Mouse (Mus musculus) CH12.LX (cell line): Measurements from ENCODE around the gene Rps3a1. TPM values are rescaled to one million over a fixed set of nuclear protein-coding genes. Genes with fewer than 3 reads are reported as not detected.
A peak's percentile ranks its signal among the peaks of the same experiment; 100 is the strongest.

Experiments used
- DNase-seq: peaks from one replicate; pipeline ENCODE4 v3.0.0-alpha.2; 2013; ENCODE audit errors: extremely low read depth
- H3K27ac ChIP-seq: 2 replicates; pipeline ENCODE4 v1.5.1; 2012; ENCODE audit warnings: low read depth, mild to moderate bottlenecking, control low read depth, moderate library complexity; ENCODE audit not compliant: insufficient read depth
- H3K27me3 ChIP-seq: replicated peaks from 2 replicates; pipeline ENCODE3; 2012; ENCODE audit warnings: inconsistent platforms
- H3K36me3 ChIP-seq, 2 experiments: replicated peaks in 1 of 2; 2 replicates each; pipeline versions ENCODE3 to v1.6.1; 2012; ENCODE audit warnings: inconsistent platforms in 1 of 2, low read length in 1 of 2, mild to moderate bottlenecking in 1 of 2, mixed read lengths in 1 of 2, moderate library complexity in 1 of 2; ENCODE audit not compliant: control insufficient read depth in 1 of 2, insufficient read depth in 1 of 2
- H3K4me1 ChIP-seq, 2 experiments: 2 replicates each; pipeline ENCODE4 v1.6.1; 2012; ENCODE audit warnings: inconsistent platforms in 1 of 2, moderate library complexity in 1 of 2; ENCODE audit not compliant: insufficient read depth in 2 of 2, control insufficient read depth in 1 of 2
- H3K4me2 ChIP-seq: 2 replicates; pipeline ENCODE4 v1.6.1; 2012; ENCODE audit warnings: low read depth, mild to moderate bottlenecking, control low read depth; ENCODE audit not compliant: poor library complexity, insufficient read depth, severe bottlenecking
- H3K4me3 ChIP-seq, 3 experiments: fragments of 150-350 bp in 1 of 3; sonication (generic) in 1 of 3; replicated peaks in 1 of 3; 2 replicates each; pipeline versions ENCODE3 to v1.5.1; 2011 to 2012; ENCODE audit warnings: low read depth in 2 of 3, low read length in 2 of 3, mild to moderate bottlenecking in 2 of 3, moderate library complexity in 2 of 3, control low read depth in 1 of 3, improper control_type of control experiment in 1 of 3, inconsistent platforms in 1 of 3, mixed read lengths in 1 of 3; ENCODE audit not compliant: poor library complexity in 1 of 3
- H3K79me2 ChIP-seq: replicated peaks from 2 replicates; pipeline ENCODE4 v1.6.1; 2012; ENCODE audit warnings: mild to moderate bottlenecking, moderate library complexity; ENCODE audit not compliant: control insufficient read depth, poor library complexity, insufficient read depth, severe bottlenecking; ENCODE audit errors: extremely low read depth
- H3K9ac ChIP-seq: 2 replicates; pipeline ENCODE4 v1.6.1; 2012; ENCODE audit warnings: low read depth, mild to moderate bottlenecking, control low read depth, moderate library complexity; ENCODE audit not compliant: insufficient read depth
- H3K9me3 ChIP-seq: replicated peaks from 2 replicates; pipeline ENCODE3; 2012; ENCODE audit warnings: low read length, inconsistent platforms, mixed read lengths
- BHLHE40 ChIP-seq: IDR thresholded peaks from 2 replicates; pipeline ENCODE4 v1.6.1; 2011; ENCODE audit warnings: mild to moderate bottlenecking, low read depth, low read length, improper control_type of control experiment
- CHD1 ChIP-seq: IDR thresholded peaks from 2 replicates; pipeline ENCODE4 v1.6.1; 2012; ENCODE audit warnings: low read depth, low read length, improper control_type of control experiment, inconsistent platforms
- CHD2 ChIP-seq: IDR thresholded peaks from 2 replicates; pipeline ENCODE4 v1.6.1; 2011; ENCODE audit warnings: low read length, improper control_type of control experiment
- CTCF ChIP-seq, 2 experiments: IDR thresholded peaks in 1 of 2; conservative IDR thresholded peaks in 1 of 2; 2 replicates each; pipeline ENCODE4 v1.5.1; 2011 to 2012; ENCODE audit warnings: low read depth in 2 of 2, low read length in 2 of 2, improper control_type of control experiment in 1 of 2, inconsistent platforms in 1 of 2, mild to moderate bottlenecking in 1 of 2, moderate library complexity in 1 of 2
- GABPA ChIP-seq: IDR thresholded peaks from 2 replicates; pipeline ENCODE4 v1.6.1; 2012; ENCODE audit warnings: low read depth, low read length, improper control_type of control experiment, inconsistent platforms; ENCODE audit not compliant: insufficient replicate concordance
- HCFC1 ChIP-seq: IDR thresholded peaks from 2 replicates; pipeline ENCODE4 v1.6.1; 2012; ENCODE audit warnings: low read depth, mild to moderate bottlenecking, inconsistent platforms, low read length, improper control_type of control experiment
- JUN ChIP-seq: IDR thresholded peaks from 2 replicates; pipeline ENCODE4 v1.6.1; 2011; ENCODE audit warnings: low read depth, mild to moderate bottlenecking, low read length, improper control_type of control experiment, moderate library complexity; ENCODE audit not compliant: insufficient read depth
- JUND ChIP-seq: conservative IDR thresholded peaks from 2 replicates; pipeline ENCODE4 v1.6.1; 2011; ENCODE audit warnings: low read depth, low read length, improper control_type of control experiment
- MAFK ChIP-seq: IDR thresholded peaks from 2 replicates; pipeline ENCODE4 v1.6.1; 2011; ENCODE audit warnings: low read length, improper control_type of control experiment; ENCODE audit not compliant: insufficient replicate concordance
- MAZ ChIP-seq: IDR thresholded peaks from 2 replicates; pipeline ENCODE4 v1.6.1; 2012; ENCODE audit warnings: low read depth, mild to moderate bottlenecking, inconsistent platforms, low read length, improper control_type of control experiment, moderate library complexity
- NRF1 ChIP-seq: IDR thresholded peaks from 2 replicates; pipeline ENCODE4 v1.6.1; 2014; ENCODE audit warnings: low read depth, mild to moderate bottlenecking, inconsistent platforms, low read length, improper control_type of control experiment, moderate library complexity
- POLR2A ChIP-seq: IDR thresholded peaks from 2 replicates; pipeline ENCODE4 v1.6.1; 2011; ENCODE audit warnings: low read depth, mild to moderate bottlenecking, improper control_type of control experiment, low read length
- RAD21 ChIP-seq: IDR thresholded peaks from 2 replicates; pipeline ENCODE4 v1.6.1; 2011; ENCODE audit warnings: low read depth, mild to moderate bottlenecking, low read length, improper control_type of control experiment, moderate library complexity
- SIN3A ChIP-seq: IDR thresholded peaks from 2 replicates; pipeline ENCODE4 v1.6.1; 2012; ENCODE audit warnings: low read length, improper control_type of control experiment, inconsistent platforms
- SMC3 ChIP-seq: IDR thresholded peaks from 2 replicates; pipeline ENCODE4 v1.6.1; 2011; ENCODE audit warnings: low read depth, low read length, improper control_type of control experiment
- TCF12 ChIP-seq: IDR thresholded peaks from 2 replicates; pipeline ENCODE4 v1.6.1; 2014; ENCODE audit warnings: low read depth, mild to moderate bottlenecking, inconsistent platforms, low read length, improper control_type of control experiment
- USF1 ChIP-seq: IDR thresholded peaks from 2 replicates; pipeline ENCODE4 v1.6.1; 2014; ENCODE audit warnings: low read depth, mild to moderate bottlenecking, inconsistent platforms, low read length, improper control_type of control experiment
- ZC3H11A ChIP-seq: IDR thresholded peaks from 2 replicates; pipeline ENCODE4 v1.6.1; 2012; ENCODE audit warnings: low read depth, mild to moderate bottlenecking, inconsistent platforms, low read length, improper control_type of control experiment
- ZKSCAN1 ChIP-seq: IDR thresholded peaks from 2 replicates; pipeline ENCODE4 v1.6.1; 2012; ENCODE audit warnings: low read depth, inconsistent platforms, low read length, improper control_type of control experiment, borderline replicate concordance
- ZMIZ1 ChIP-seq: IDR thresholded peaks from 2 replicates; pipeline ENCODE4 v1.6.1; 2012; ENCODE audit warnings: low read depth, mild to moderate bottlenecking, inconsistent platforms, low read length, improper control_type of control experiment
- dilution Hi-C: fragments of 300-500 bp; cut with MboI; formaldehyde crosslinking; loops from 2 replicates; pipeline ENCODE4 v1.14.3; 2020; ENCODE audit warnings: low sequenced_read_pairs; ENCODE audit not compliant: extremely low pct_unique_long_range_greater_than_20kb, extremely low pct_ligation_motif_present
- in situ Hi-C: fragments of 300-500 bp; cut with MboI; formaldehyde crosslinking; loops from 3 replicates; pipeline ENCODE4 v1.14.3; 2019; ENCODE audit warnings: low sequenced_read_pairs, low pct_ligation_motif_present, low pct_unique_long_range_greater_than_20kb, mixed read lengths
- polyA plus RNA-seq: library from polyadenylated mRNA; unstranded; fragments of >175 nt; gene quantifications from 2 replicates; pipeline ENCODE4 v1.2.1, GENCODE M21; 2012; ENCODE audit warnings: low read depth; ENCODE audit not compliant: insufficient read length
- total RNA-seq, 2 experiments: library from RNA; depleted of rRNA; stranded (reverse); fragments of 300-350 nt in 1 of 2; fragments of >200 nt in 1 of 2; gene quantifications; 2 replicates each; pipeline ENCODE4 v1.2.3; 2012 to 2014

Gene Rps3a1
- total and polyA plus RNA-seq, 3 experiments: 2,244 to 5,270 (median 3,430) TPM

- in situ Hi-C loops: no loop called here
- TF ChIP-seq JUND: no peak
- TF ChIP-seq CHD1: no peak
- no peak for TF ChIP-seq SIN3A
- TF ChIP-seq CHD2: no peak
- no peak for TF ChIP-seq USF1
- no peak for TF ChIP-seq GABPA
- TF ChIP-seq TCF12: no peak
- no peak for TF ChIP-seq JUN
- TF ChIP-seq MAZ: no peak
- TF ChIP-seq NRF1: no peak
- no peak for TF ChIP-seq POLR2A
- no peak for TF ChIP-seq ZMIZ1
- TF ChIP-seq ZC3H11A: no peak
- no peak for TF ChIP-seq ZKSCAN1
- no peak for TF ChIP-seq BHLHE40
- TF ChIP-seq RAD21: no peak
- TF ChIP-seq MAFK: no peak
- dilution Hi-C loops: no loop called here
- peaks cover 9% of the 10 kb centered on the region for H3K79me2 ChIP-seq
- no peak overlapping the region for H3K27ac ChIP-seq
- H3K27me3 ChIP-seq: no peaks in the 10 kb centered on the region
- H3K4me2 ChIP-seq: no peak overlapping the region
- no peak overlapping the region for H3K4me3 ChIP-seq
- peaks cover 33 to 51% of the 10 kb centered on the region in 2 experiments for H3K36me3 ChIP-seq
- DNase-seq: no peak
- peaks cover 2 to 21% of the 10 kb centered on the region in 2 experiments; a peak in 3 of 4 replicates for H3K4me1 ChIP-seq
- no peak overlapping the region for H3K9ac ChIP-seq
- no peaks in the 10 kb centered on the region for H3K9me3 ChIP-seq
Measured at GRCm38 (mm10) chr3:86134939-86135638, 7.4 kb downstream of the Rps3a1 start.

- Histone ChIP-seq H3K27ac (no peak overlapping the region), H3K4me1 (no peaks in the 10 kb centered on the region), H3K36me3 (peaks cover 0 to 2% of the 10 kb centered on the region in 2 experiments), H3K79me2 (no peaks in the 10 kb centered on the region), H3K9me3 (no peaks in the 10 kb centered on the region), H3K4me2 (no peak overlapping the region), H3K27me3 (no peaks in the 10 kb centered on the region), H3K9ac (no peak overlapping the region), H3K4me3 (no peak overlapping the region)
- in situ Hi-C loops: no loop called here
- dilution Hi-C loops: no loop called here
- peak; percentile 61 to 84 for TF ChIP-seq CTCF (conservative IDR thresholded peaks at IDR 0.05 in 1 of 2, IDR thresholded peaks at IDR 0.05 in 1 of 2; ENCODE audit: low read depth in 2 of 2, low read length in 2 of 2)
- TF ChIP-seq ZC3H11A: no peak
- peak; percentile 88 for TF ChIP-seq RAD21
- TF ChIP-seq SMC3: peak; percentile 62
- no peak for TF ChIP-seq HCFC1
- no peak for DNase-seq
Measured at GRCm38 (mm10) chr3:86129757-86130156, 12.7 kb downstream of the Rps3a1 start.
